Mouse (Mus musculus) bone marrow, adult 2 months (tissue): Measurements from ENCODE around the gene Tm4sf20.

ENCODE experiments used
- CTCF ChIP-seq: fragments of 200-500 bp; IDR thresholded peaks from 2 replicates; pipeline ENCODE4 v1.5.1; 2011; ENCODE audit warnings: low read length, control low read depth; ENCODE audit not compliant: control insufficient read depth, insufficient read depth
- POLR2A ChIP-seq: fragments of 200-500 bp; IDR thresholded peaks from 2 replicates; pipeline ENCODE4 v1.6.1; 2011; ENCODE audit warnings: low read depth, mild to moderate bottlenecking, control low read depth, low read length, borderline replicate concordance; ENCODE audit not compliant: control insufficient read depth

- TF ChIP-seq CTCF (no peak), POLR2A (no peak)
Observed at GRCm38 (mm10) chr1:82775293-82775692, 7.0 kb upstream of the Tm4sf20 start.
